Mouse (Mus musculus) MEL (cell line): ENCODE data around the gene Pla2g1b. TPM values are rescaled to one million over a fixed set of nuclear protein-coding genes. Genes with fewer than 3 reads are reported as not detected.

Experiments used
- DNase-seq: peaks from one replicate; pipeline ENCODE4 v3.0.0; 2011; ENCODE audit warnings: low read depth, low spot score
- H3K27ac ChIP-seq: 2 replicates; pipeline ENCODE4 v1.5.1; 2012; ENCODE audit warnings: low read depth, mild to moderate bottlenecking, control low read depth, low read length, moderate library complexity; ENCODE audit not compliant: control insufficient read depth
- H3K27me3 ChIP-seq, 2 experiments: fragments of 150-350 bp in 1 of 2; sonication (generic) in 1 of 2; 2 replicates each; pipeline ENCODE4 v1.6.1; 2012; ENCODE audit warnings: low read length in 2 of 2, mild to moderate bottlenecking in 2 of 2, improper control_type of control experiment in 1 of 2, moderate library complexity in 1 of 2; ENCODE audit not compliant: insufficient read depth in 2 of 2, control insufficient read depth in 1 of 2
- H3K36me3 ChIP-seq, 2 experiments: 2 replicates each; pipeline ENCODE4 v1.6.1; 2012 to 2014; ENCODE audit warnings: low read length in 2 of 2, improper control_type of control experiment in 1 of 2, inconsistent platforms in 1 of 2, mild to moderate bottlenecking in 1 of 2; ENCODE audit not compliant: insufficient read depth in 2 of 2, control insufficient read depth in 1 of 2
- H3K4me1 ChIP-seq, 2 experiments: fragments of 150-350 bp in 1 of 2; sonication (generic) in 1 of 2; 2 replicates each; pipeline ENCODE4 v1.6.1; 2012; ENCODE audit warnings: low read length in 2 of 2, improper control_type of control experiment in 1 of 2, mild to moderate bottlenecking in 1 of 2; ENCODE audit not compliant: insufficient read depth in 2 of 2, control insufficient read depth in 1 of 2
- H3K4me3 ChIP-seq, 2 experiments: fragments of 150-350 bp in 1 of 2; sonication (generic) in 1 of 2; 2 replicates each; pipeline ENCODE4 v1.5.1; 2012; ENCODE audit warnings: low read depth in 2 of 2, low read length in 2 of 2, mild to moderate bottlenecking in 2 of 2, moderate library complexity in 2 of 2, control low read depth in 1 of 2, improper control_type of control experiment in 1 of 2; ENCODE audit not compliant: control insufficient read depth in 1 of 2, insufficient read depth in 1 of 2
- H3K79me2 ChIP-seq: 2 replicates; pipeline ENCODE4 v1.6.1; 2012; ENCODE audit warnings: mild to moderate bottlenecking, low read length, moderate library complexity; ENCODE audit not compliant: control insufficient read depth, poor library complexity, insufficient read depth
- H3K9ac ChIP-seq: 2 replicates; pipeline ENCODE4 v1.6.1; 2012; ENCODE audit warnings: low read depth, mild to moderate bottlenecking, control low read depth, low read length, moderate library complexity; ENCODE audit not compliant: control insufficient read depth, poor library complexity, severe bottlenecking
- H3K9me3 ChIP-seq: fragments of 150-350 bp; sonication (generic); replicated peaks from 2 replicates; pipeline ENCODE4 v1.6.1; 2012; ENCODE audit warnings: mild to moderate bottlenecking, low read length, improper control_type of control experiment, moderate library complexity; ENCODE audit not compliant: insufficient read depth
- CHD1 ChIP-seq: IDR thresholded peaks from 2 replicates; pipeline ENCODE4 v1.6.1; 2012; ENCODE audit warnings: low read depth, mild to moderate bottlenecking, inconsistent platforms, low read length, improper control_type of control experiment
- CHD2 ChIP-seq: IDR thresholded peaks from 2 replicates; pipeline ENCODE4 v1.6.1; 2011; ENCODE audit warnings: low read length, improper control_type of control experiment
- CTCF ChIP-seq, 3 experiments: IDR thresholded peaks in 2 of 3; conservative IDR thresholded peaks in 1 of 3; 2 replicates each; pipeline ENCODE4 v1.5.1; 2011 to 2012; ENCODE audit warnings: low read length in 3 of 3, low read depth in 2 of 3, mild to moderate bottlenecking in 2 of 3, improper control_type of control experiment in 1 of 3, inconsistent platforms in 1 of 3, mixed read lengths in 1 of 3, moderate library complexity in 1 of 3; ENCODE audit not compliant: control insufficient read depth in 1 of 3, insufficient read depth in 1 of 3, poor library complexity in 1 of 3, severe bottlenecking in 1 of 3
- ELF1 ChIP-seq: IDR thresholded peaks from 2 replicates; pipeline ENCODE4 v1.6.1; 2014; ENCODE audit warnings: low read depth, mild to moderate bottlenecking, inconsistent platforms, low read length, improper control_type of control experiment, moderate library complexity
- ETS1 ChIP-seq: IDR thresholded peaks from 2 replicates; pipeline ENCODE4 v1.6.1; 2012; ENCODE audit warnings: low read depth, mild to moderate bottlenecking, inconsistent platforms, low read length, improper control_type of control experiment, moderate library complexity
- GABPA ChIP-seq: IDR thresholded peaks from 2 replicates; pipeline ENCODE4 v1.6.1; 2012; ENCODE audit warnings: low read depth, mild to moderate bottlenecking, inconsistent platforms, low read length, improper control_type of control experiment, moderate library complexity
- GATA1 ChIP-seq: IDR thresholded peaks from 2 replicates; pipeline ENCODE4 v1.6.1; 2011; ENCODE audit warnings: low read depth, low read length, improper control_type of control experiment
- MAX ChIP-seq: IDR thresholded peaks from 2 replicates; pipeline ENCODE4 v1.6.1; 2011; ENCODE audit warnings: low read length, improper control_type of control experiment
- MXI1 ChIP-seq: IDR thresholded peaks from 2 replicates; pipeline ENCODE4 v1.6.1; 2011; ENCODE audit warnings: mild to moderate bottlenecking, low read depth, low read length, improper control_type of control experiment
- RAD21 ChIP-seq: IDR thresholded peaks from 2 replicates; pipeline ENCODE4 v1.6.1; 2011; ENCODE audit warnings: mild to moderate bottlenecking, low read depth, low read length, improper control_type of control experiment
- RCOR1 ChIP-seq: IDR thresholded peaks from 2 replicates; pipeline ENCODE4 v1.6.1; 2012; ENCODE audit warnings: low read depth, mild to moderate bottlenecking, inconsistent platforms, low read length, improper control_type of control experiment
- SMC3 ChIP-seq: IDR thresholded peaks from 2 replicates; pipeline ENCODE4 v1.6.1; 2011; ENCODE audit warnings: low read depth, low read length, improper control_type of control experiment
- TCF12 ChIP-seq: IDR thresholded peaks from 2 replicates; pipeline ENCODE4 v1.6.1; 2014; ENCODE audit warnings: low read depth, mild to moderate bottlenecking, inconsistent platforms, low read length, improper control_type of control experiment, moderate library complexity
- UBTF ChIP-seq: IDR thresholded peaks from 2 replicates; pipeline ENCODE4 v1.6.1; 2012; ENCODE audit warnings: low read depth, mild to moderate bottlenecking, inconsistent platforms, low read length, improper control_type of control experiment, moderate library complexity, borderline replicate concordance; ENCODE audit not compliant: insufficient read depth
- USF2 ChIP-seq, 2 experiments: IDR thresholded peaks; 2 replicates each; pipeline ENCODE4 v1.6.1; 2011 to 2012; ENCODE audit warnings: improper control_type of control experiment in 2 of 2, low read length in 2 of 2, borderline replicate concordance in 1 of 2, inconsistent platforms in 1 of 2, low read depth in 1 of 2, mild to moderate bottlenecking in 1 of 2; ENCODE audit not compliant: insufficient read depth in 1 of 2
- ZC3H11A ChIP-seq: IDR thresholded peaks from 2 replicates; pipeline ENCODE4 v1.6.1; 2012; ENCODE audit warnings: low read depth, mild to moderate bottlenecking, inconsistent platforms, low read length, improper control_type of control experiment
- ZKSCAN1 ChIP-seq: IDR thresholded peaks from 2 replicates; pipeline ENCODE4 v1.6.1; 2012; ENCODE audit warnings: low read depth, mild to moderate bottlenecking, inconsistent platforms, low read length, improper control_type of control experiment, moderate library complexity
- polyA plus RNA-seq, 2 experiments: library from polyadenylated mRNA; stranded (reverse) in 1 of 2; unstranded in 1 of 2; fragments of >175 nt in 1 of 2; fragments of >200 nt in 1 of 2; gene quantifications; 2 replicates each; pipeline versions ENCODE4 v1.2.1 to v1.2.4; 2012; ENCODE audit warnings: low replicate concordance in 2 of 2, low read depth in 1 of 2; ENCODE audit not compliant: insufficient read length in 2 of 2, insufficient read depth in 1 of 2, missing spikeins in 1 of 2
- total RNA-seq: library from RNA; depleted of rRNA; stranded (reverse); fragments of 300-350 nt; gene quantifications from 2 replicates; pipeline ENCODE4 v1.2.3, GENCODE M21; 2012

Pla2g1b gene
- total and polyA plus RNA-seq, 3 experiments, result 0.58 to 6.6 TPM; not detected in 1

DNA sequence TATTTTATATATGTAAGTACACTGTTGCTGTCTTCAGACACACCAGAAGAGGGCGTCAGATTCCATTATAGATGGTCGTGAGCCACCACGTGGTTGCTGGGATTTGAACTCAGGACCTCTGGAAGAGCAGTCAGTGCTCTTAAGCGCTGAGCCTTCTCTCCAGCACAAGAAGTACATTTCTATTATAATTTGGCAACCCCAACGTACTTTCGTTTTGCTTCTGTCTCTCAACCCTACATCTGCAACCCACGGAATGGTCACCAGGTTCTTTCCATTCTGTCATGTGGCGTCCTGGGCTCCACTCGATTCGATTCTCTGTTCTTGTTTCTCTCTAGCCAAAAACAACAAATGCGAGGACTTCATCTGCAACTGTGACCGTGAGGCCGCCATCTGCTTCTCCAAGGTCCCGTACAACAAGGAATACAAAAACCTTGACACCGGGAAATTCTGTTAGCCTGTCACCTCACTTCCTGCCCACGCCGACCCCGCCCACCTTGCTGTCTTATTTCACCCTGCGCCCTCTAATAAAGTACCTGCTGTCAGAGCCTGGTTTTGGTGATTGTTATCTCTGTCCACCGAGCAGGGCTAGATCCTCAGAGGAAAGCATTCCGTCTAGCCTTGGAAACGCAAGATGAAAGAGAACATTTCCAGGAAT lies 8.2 kb downstream of the Pla2g1b start (continued):
- TF ChIP-seq ELF1 (no peak), ZC3H11A (no peak), CHD2 (no peak), ZKSCAN1 (no peak)

DNA sequence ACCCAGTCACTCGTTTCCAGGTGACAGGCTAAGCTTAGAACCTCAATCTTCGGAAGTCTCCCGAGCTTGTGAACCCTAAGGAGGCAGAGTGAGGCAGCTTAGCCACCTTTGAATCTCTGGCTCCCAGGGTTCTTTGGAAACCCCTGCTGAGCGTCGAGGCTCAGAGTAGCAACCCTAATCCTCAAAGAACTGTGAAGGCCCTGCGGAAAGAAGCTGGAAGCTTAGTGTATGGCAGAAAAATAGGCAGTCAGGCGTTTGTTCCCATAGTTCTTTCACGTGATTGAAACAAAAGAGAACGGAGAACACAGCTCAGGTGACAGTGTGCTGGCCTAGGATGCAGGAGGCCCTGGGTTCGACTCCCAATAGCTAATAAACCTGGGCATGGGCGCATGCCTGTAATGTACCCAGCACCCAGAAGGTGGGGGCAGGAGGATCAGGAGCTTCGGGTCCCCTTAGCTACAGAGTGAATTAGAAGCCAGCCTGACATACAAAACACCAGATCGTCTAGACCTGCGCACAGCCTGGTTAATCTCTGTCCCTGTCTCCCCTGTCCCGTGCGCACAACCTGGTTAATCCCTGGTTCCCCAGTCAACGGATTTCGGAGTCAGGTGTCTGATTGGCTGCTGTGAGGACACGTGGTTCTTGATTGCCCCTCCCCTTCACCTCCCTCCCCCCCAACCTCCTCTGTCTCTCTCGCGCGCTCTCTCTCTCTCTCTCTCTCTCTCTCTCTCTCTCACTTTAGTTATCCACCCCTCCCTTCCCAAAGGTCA lies 9.5 kb downstream of the Pla2g1b start:
- Histone ChIP-seq H3K4me1 (peaks cover 0 to 3% of the 10 kb centered on the region in 2 experiments; a peak in 1 of 4 replicates), H3K4me3 (no peak overlapping the region), H3K27ac (no peak overlapping the region), H3K79me2 (no peaks in the 10 kb centered on the region), H3K27me3 (no peaks in the 10 kb centered on the region), H3K9ac (no peak overlapping the region), H3K9me3 (no peaks in the 10 kb centered on the region), H3K36me3 (no peaks in the 10 kb centered on the region; a peak in 1 of 4 replicates)
- no peak for TF ChIP-seq ZC3H11A
- TF ChIP-seq MXI1, result no peak
- TF ChIP-seq RCOR1, result no peak
- no peak for TF ChIP-seq USF2 (IDR thresholded peaks at IDR 0.05; ENCODE audit: borderline replicate concordance in 1 of 2, insufficient read depth in 1 of 2, low read depth in 1 of 2, low read length in 2 of 2)
- no peak for TF ChIP-seq TCF12
- no peak for TF ChIP-seq GATA1
- TF ChIP-seq CHD2, result no peak
- no peak for TF ChIP-seq SMC3
- no peak for TF ChIP-seq GABPA
- no peak for TF ChIP-seq UBTF
- no peak for TF ChIP-seq CTCF (IDR thresholded peaks at IDR 0.05 in 2 of 3, conservative IDR thresholded peaks at IDR 0.05 in 1 of 3; ENCODE audit: control insufficient read depth in 1 of 3, insufficient read depth in 1 of 3, low read depth in 2 of 3, low read length in 3 of 3, poor library complexity in 1 of 3, severe bottlenecking in 1 of 3)
- no peak for TF ChIP-seq MAX
- TF ChIP-seq CHD1, result no peak
- no peak for TF ChIP-seq RAD21
- no peak for TF ChIP-seq ETS1
- no peak for DNase-seq
